Mouse (Mus musculus) yolk sac, embryonic 10.5 days (tissue): Measurements from ENCODE around the gene Tha1.

Experiments used
- DNase-seq: peaks from one replicate; pipeline ENCODE4 v3.0.0-alpha.2; 2017; ENCODE audit warnings: low spot score

Gene Tha1

DNA sequence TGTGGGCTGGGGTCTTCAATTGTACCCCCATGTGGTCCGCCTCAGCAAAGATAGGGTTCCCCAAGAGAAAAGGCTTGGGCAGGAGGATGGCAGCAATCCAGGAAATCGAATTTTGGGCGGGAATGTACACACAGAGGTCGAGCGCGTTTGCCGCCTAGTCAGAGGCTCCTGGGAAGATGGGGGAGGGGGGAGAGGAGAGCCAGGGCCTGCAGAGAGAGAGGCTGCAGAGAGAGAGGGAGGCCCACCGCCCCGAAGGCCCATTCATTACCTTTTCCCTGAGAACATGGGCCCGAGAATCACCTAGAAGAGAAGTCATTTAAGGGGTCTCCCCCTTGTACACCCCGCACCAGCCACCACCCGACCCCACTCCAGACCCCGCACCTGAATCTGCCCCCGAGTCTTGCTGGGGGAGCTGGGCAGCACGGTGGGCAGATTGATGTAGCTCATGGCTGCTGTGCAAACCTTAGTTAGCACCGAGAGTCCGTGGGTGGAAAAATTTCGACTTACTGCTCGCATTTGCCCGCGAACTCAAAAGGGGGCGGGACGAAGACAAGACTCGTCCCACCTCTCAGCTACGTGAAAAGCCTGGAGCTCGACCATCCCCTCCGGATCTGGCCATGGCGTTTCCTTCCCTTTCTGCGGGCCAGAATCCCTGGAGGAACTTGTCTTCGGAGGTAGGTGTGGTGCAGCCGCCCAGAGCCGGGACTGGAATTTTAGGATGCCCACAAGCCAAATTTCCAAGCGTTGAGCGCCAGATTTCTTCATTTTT lies 47.8 kb downstream of the Tha1 start, which contains the start of the genes Afmid and Tk1:
TSS of gene Afmid (plus strand) at position 592 of the 769 bp plus-strand sequence.
TSS of gene Tk1 (minus strand) at position 760 of the 769 bp plus-strand sequence.
- DNase-seq = peak; percentile 90

DNA sequence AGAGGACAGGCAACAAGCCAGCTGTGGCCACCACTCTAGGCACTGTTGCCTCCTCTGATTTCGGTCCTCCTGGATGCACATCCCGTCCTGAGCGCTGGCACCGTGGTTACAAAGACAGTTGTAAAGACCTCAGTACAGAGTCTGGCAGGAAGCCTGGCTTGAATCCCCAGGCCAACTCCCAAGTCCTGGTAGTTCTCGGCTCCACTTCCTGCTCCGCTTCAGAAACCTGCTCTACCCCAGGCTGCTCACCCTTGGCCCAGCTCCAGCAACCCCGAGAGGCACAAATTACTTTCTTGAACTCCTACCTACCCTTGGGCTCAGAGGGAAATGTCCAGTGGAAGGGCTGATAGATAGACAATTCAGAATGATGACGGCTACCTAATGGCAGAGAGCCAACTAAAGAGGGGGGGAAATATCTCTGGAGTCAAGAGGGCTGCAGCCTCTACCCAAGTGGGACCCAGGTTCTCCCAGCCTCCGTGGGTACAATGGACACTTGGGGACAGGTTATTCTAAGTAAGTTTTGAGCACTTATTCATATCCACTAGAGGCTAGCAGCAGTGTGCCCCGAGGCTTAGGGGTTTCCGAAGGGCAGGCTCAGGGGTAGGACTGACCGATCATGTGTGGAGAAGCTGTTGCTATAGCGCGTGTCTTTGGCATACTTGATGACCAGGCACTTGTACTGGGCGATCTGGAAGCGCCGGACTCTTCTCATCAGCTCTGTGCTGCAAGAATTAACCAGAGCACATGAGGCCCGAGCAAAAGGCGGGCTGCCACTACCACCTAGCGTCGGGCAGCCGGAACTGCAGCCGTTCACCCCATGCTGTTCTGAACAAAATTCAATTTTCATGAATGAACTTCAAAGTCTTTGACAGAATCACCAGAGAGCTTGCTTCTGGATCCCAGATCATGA lies 49.0 kb downstream of the Tha1 start:
- DNase-seq = peak; percentile 81

GRCm38 (mm10) chr11:117823411-117823810 lies 49.9 kb downstream of the Tha1 start:
- no peak for DNase-seq

GRCm38 (mm10) chr11:117822728-117823241 lies 50.5 kb downstream of the Tha1 start:
- no peak for DNase-seq

GRCm38 (mm10) chr11:117821868-117822267 lies 51.4 kb downstream of the Tha1 start:
- DNase-seq = no peak

DNA sequence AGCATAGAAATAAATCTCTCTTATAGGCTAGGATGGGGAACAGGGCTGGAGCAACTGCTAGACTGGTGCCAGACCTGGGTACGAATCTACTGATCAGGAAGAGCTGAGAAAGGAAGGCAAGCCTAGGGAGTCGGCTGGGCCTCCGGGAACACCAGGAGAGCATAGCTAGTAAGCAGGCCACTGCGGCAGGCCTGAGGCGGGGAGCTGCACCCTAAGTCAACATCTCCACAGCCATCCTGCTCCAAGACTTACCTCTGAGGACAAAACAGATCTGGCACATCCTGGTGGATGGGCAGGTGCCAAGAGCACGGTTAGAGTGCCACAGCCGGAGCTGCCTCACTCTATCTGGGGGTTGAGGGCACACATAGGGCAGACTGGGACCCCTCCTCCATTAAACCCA lies 53.1 kb downstream of the Tha1 start:
- no peak for DNase-seq

DNA sequence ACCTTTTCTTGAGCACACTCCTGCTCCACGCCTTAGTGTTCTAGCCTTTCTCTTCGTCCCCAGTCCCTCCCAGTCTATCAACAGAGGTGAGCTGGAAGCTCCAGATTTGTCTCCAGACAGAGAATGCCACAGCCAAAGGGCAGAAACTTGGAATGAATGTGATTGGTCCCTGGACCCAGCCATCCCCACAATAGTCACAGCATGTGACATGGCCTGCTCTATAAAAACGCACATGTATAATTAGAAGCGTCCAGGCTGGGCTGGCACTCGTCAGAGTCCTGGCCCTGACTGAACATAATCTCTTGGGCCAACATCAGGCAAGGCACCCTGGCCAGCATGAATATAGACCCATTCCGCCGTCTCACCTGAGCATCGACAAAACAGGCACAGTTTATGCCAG lies 54.2 kb downstream of the Tha1 start:
- DNase-seq = no peak
